Mouse (Mus musculus): ENCODE data around the gene Maea. TPM values are rescaled to one million over a fixed set of nuclear protein-coding genes. Genes with fewer than 3 reads are reported as not detected.

Gene Maea
- polyA plus RNA-seq, 1 experiment from 2014 or later: 83.4 TPM

GRCm38 (mm10) chr5:33400819-33401218 is 65.5 kb downstream of the Maea start:
- WGBS: 58% methylated on average over 12 of the region's 12 CpGs
- H3K36me3 ChIP-seq (ENCODE audit: control insufficient read depth, insufficient read depth, low read length): 0 out of 2 replicates have a peak, but pooled peaks cover 4% of the 10 kb centered on the region
- no peak overlapping the region for H3K27ac ChIP-seq (replicated peaks)
- no peaks in the 10 kb centered on the region for H3K9me3 ChIP-seq (ENCODE audit: control insufficient read depth, low read length)
- no peak overlapping the region for H3K4me3 ChIP-seq (ENCODE audit: low read depth, low read length)
- no peaks in the 10 kb centered on the region for H3K27me3 ChIP-seq (ENCODE audit: control insufficient read depth, insufficient read depth, low read length)
- TF ChIP-seq CTCF (IDR thresholded peaks at IDR 0.05; ENCODE audit: low read depth) (no peak), EP300 (optimal IDR thresholded peaks at IDR 0.05) (no peak)
- no peak overlapping the region for H3K4me2 ChIP-seq (replicated peaks; ENCODE audit: low read depth)
- no peaks in the 10 kb centered on the region for H3K4me1 ChIP-seq (replicated peaks; ENCODE audit: control insufficient read depth, insufficient read depth)
- no peak overlapping the region for H3K9ac ChIP-seq (ENCODE audit: low read length)
- ATAC-seq (ENCODE audit: low FRiP score, low TSS enrichment) (no peak), DNase-seq (ENCODE audit: low spot score) (no peak)

GRCm38 (mm10) chr5:33420313-33420712 is 85.0 kb downstream of the Maea start:
- Histone ChIP-seq H3K36me3 (ENCODE audit: control insufficient read depth, insufficient read depth, low read length) (peaks cover 3% of the 10 kb centered on the region; the same call in 1 of the 2 replicates), H3K9ac (ENCODE audit: low read length) (no peak overlapping the region), H3K27me3 (ENCODE audit: control insufficient read depth, insufficient read depth, low read length) (no peaks in the 10 kb centered on the region), H3K27ac (replicated peaks) (no peak overlapping the region), H3K4me2 (replicated peaks; ENCODE audit: low read depth) (no peak overlapping the region), H3K4me1 (replicated peaks; ENCODE audit: control insufficient read depth, insufficient read depth) (no peaks in the 10 kb centered on the region), H3K4me3 (ENCODE audit: low read depth, low read length) (no peak overlapping the region), H3K9me3 (ENCODE audit: control insufficient read depth, low read length) (no peaks in the 10 kb centered on the region)
- no peak for TF ChIP-seq CTCF (IDR thresholded peaks at IDR 0.05; ENCODE audit: low read depth)
- no peak for TF ChIP-seq EP300 (optimal IDR thresholded peaks at IDR 0.05)
- 58% methylated on average over 3 of the region's 3 CpGs for WGBS
- no peak for ATAC-seq (ENCODE audit: low FRiP score, low TSS enrichment)
- no peak for DNase-seq (ENCODE audit: low spot score)

Other genes starting within 250 kb of the Maea start
- gene Slc5a1, start 231.3 kb upstream of the Maea start, polyA plus RNA-seq (2015; fragmentation: Nextera tagmentation; extraction: Ambion mirVana): 6.6 and 7.4 TPM in 2 replicates
- gene Spon2, start 117.1 kb upstream of the Maea start, polyA plus RNA-seq (2015; fragmentation: Nextera tagmentation; extraction: Ambion mirVana): 41.2 and 43.6 TPM in 2 replicates
- gene Ctbp1, start 60.5 kb upstream of the Maea start, polyA plus RNA-seq (2015; fragmentation: Nextera tagmentation; extraction: Ambion mirVana): 157 and 165 TPM in 2 replicates
- gene Uvssa, start 43.0 kb downstream of the Maea start, polyA plus RNA-seq (2015; fragmentation: Nextera tagmentation; extraction: Ambion mirVana): 4.5 and 5.0 TPM in 2 replicates
- gene Nkx1-1, start 98.5 kb downstream of the Maea start, polyA plus RNA-seq (2015; fragmentation: Nextera tagmentation; extraction: Ambion mirVana): not detected in 2 replicates

Data from stomach, postnatal 0 days (tissue).